Mouse (Mus musculus): Measurements from ENCODE around the gene Hsph1.

DNA sequence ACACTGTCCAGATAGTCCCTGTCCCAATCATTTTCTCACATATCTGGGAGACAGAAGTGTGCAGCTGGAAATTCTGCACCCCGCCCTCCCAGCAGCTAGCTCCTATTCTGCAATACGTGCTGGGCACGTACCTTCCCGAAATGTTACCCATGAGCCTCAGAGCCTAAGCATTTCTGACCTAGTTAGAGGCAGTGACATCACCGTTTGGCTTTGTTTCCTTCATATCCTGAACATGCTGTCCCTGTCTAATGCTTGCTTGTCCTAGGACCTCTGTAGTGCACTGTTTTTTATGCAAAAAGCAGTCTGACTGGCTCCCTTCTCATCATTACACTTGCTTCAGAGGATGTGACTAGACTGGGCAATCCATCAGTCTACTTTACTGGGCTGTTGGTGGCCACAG lies 69.2 kb downstream of the Hsph1 start:
- TF ChIP-seq CTCF (IDR thresholded peaks at IDR 0.05; ENCODE audit: low read depth, low read length) (no peak), GATA1 (IDR thresholded peaks at IDR 0.05; ENCODE audit: borderline replicate concordance, low read length) (no peak), POLR2AphosphoS5 (IDR thresholded peaks at IDR 0.05; ENCODE audit: insufficient replicate concordance, low read depth, low read length) (no peak), GATA2 (IDR thresholded peaks at IDR 0.05; ENCODE audit: borderline replicate concordance, low read depth, low read length) (no peak), TAL1 (conservative IDR thresholded peaks at IDR 0.05; ENCODE audit: low read depth, low read length) (no peak)

Measured in G1E (cell line).